Mouse (Mus musculus): ENCODE results near the gene Plac9a. TPM values are rescaled to one million over a fixed set of nuclear protein-coding genes. Genes with fewer than 3 reads are reported as not detected.

The Plac9a gene
- polyA plus RNA-seq, 1 experiment, result not detected

DNA sequence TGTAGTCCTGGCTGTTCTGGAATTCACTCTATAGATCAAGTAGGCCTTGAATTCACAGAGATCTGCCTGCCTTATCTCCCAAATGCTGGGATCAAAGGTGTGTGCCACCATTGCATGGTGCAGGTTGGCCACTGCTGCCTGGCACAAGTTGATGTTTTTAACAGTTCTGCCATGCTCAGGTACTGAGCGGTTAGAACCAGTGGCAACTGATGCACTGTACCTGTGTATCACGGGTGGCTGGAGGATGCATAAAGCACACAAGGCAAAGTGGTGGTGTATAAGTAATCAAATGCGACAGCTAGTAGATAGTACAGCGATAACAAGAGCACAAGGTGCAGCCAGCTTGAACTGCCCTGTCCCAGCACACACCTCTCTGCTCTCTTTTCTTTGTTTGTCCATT is 58.5 kb downstream of the Plac9a start:
- no peaks in the 10 kb centered on the region for H3K27me3 ChIP-seq (ENCODE audit: control insufficient read depth, insufficient read depth, low read length)
- no peaks in the 10 kb centered on the region for H3K36me3 ChIP-seq (ENCODE audit: control insufficient read depth, insufficient read depth, low read length)
- peaks cover 7% of the 10 kb centered on the region for H3K4me1 ChIP-seq (replicated peaks; ENCODE audit: control insufficient read depth, insufficient read depth, low read length)
- H3K4me3 ChIP-seq (ENCODE audit: control insufficient read depth, insufficient read depth, low read length), result no peak overlapping the region
- DNase-seq, result no peak
- whole genome bisulfite sequencing, result 97% methylated on average over 4 of the region's 4 CpGs
- TF ChIP-seq CTCF (IDR thresholded peaks at IDR 0.05; ENCODE audit: borderline replicate concordance, control insufficient read depth, extremely low read depth, insufficient read depth, low read length, poor library complexity) (no peak), POLR2A (IDR thresholded peaks at IDR 0.05; ENCODE audit: control insufficient read depth, extremely low read depth, insufficient read depth, low read length, poor library complexity) (no peak)
- H3K27ac ChIP-seq (ENCODE audit: control insufficient read depth, insufficient read depth, low read length), result no peak overlapping the region

DNA sequence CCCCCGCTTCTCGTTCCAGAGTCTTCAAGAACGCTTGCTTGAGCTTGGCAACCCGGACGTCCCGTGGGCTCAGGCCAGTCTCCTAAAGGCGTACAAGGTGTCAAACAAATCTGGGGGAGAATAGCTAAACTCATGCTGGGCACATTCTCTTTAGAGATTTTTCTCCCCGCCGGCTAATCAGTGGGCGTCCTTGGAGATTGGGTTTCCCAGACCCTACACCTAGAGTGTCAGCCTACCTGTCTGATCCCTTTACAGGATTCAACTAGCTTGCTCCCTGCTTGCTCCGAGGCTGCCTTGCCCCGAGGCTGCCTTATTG is 60.3 kb downstream of the Plac9a start:
- Histone ChIP-seq H3K27me3 (ENCODE audit: control insufficient read depth, insufficient read depth, low read length) (no peaks in the 10 kb centered on the region), H3K4me1 (replicated peaks; ENCODE audit: control insufficient read depth, insufficient read depth, low read length) (peaks cover 7% of the 10 kb centered on the region), H3K4me3 (ENCODE audit: control insufficient read depth, insufficient read depth, low read length) (peak overlapping the region; percentile 89), H3K36me3 (ENCODE audit: control insufficient read depth, insufficient read depth, low read length) (no peaks in the 10 kb centered on the region), H3K27ac (ENCODE audit: control insufficient read depth, insufficient read depth, low read length) (peak overlapping the region; percentile 35; the same call in 1 of the 2 replicates)
- DNase-seq, result peak; percentile 15
- TF ChIP-seq POLR2A (IDR thresholded peaks at IDR 0.05; ENCODE audit: control insufficient read depth, extremely low read depth, insufficient read depth, low read length, poor library complexity), result no peak
- no peak for TF ChIP-seq CTCF (IDR thresholded peaks at IDR 0.05; ENCODE audit: borderline replicate concordance, control insufficient read depth, extremely low read depth, insufficient read depth, low read length, poor library complexity)
- WGBS, result 6% methylated on average over 12 of the region's 12 CpGs

- H3K4me3 ChIP-seq (ENCODE audit: control insufficient read depth, insufficient read depth, low read length), result peak within 1 kb of the TSS; percentile 89
- peak within 1 kb of the TSS; percentile 35; the same call in 1 of the 2 replicates for H3K27ac ChIP-seq (ENCODE audit: control insufficient read depth, insufficient read depth, low read length)
- under 1% methylated on average over 54 of the region's 54 CpGs for WGBS
- no peaks in the 10 kb centered on the region for H3K36me3 ChIP-seq (ENCODE audit: control insufficient read depth, insufficient read depth, low read length)
- DNase-seq, result peak; percentile 96
- H3K4me1 ChIP-seq (replicated peaks; ENCODE audit: control insufficient read depth, insufficient read depth, low read length), result peaks cover 7% of the 10 kb centered on the region
- no peaks in the 10 kb centered on the region for H3K27me3 ChIP-seq (ENCODE audit: control insufficient read depth, insufficient read depth, low read length)
- TF ChIP-seq POLR2A (IDR thresholded peaks at IDR 0.05; ENCODE audit: control insufficient read depth, extremely low read depth, insufficient read depth, low read length, poor library complexity) (peak; percentile 64; the same call in 1 of the 2 replicates), CTCF (IDR thresholded peaks at IDR 0.05; ENCODE audit: borderline replicate concordance, control insufficient read depth, extremely low read depth, insufficient read depth, low read length, poor library complexity) (0 out of 2 replicates have a peak, but pooled peaks have one; percentile 56)
These were observed 60.8 kb downstream of the Plac9a start, which contains the start of gene Anxa11 for GRCm38 (mm10) chr14:25841991-25842687. TSS of gene Anxa11 (plus strand) at chr14:25842156.

- H3K4me1 ChIP-seq (replicated peaks; ENCODE audit: control insufficient read depth, insufficient read depth, low read length), result peaks cover 7% of the 10 kb centered on the region
- H3K36me3 ChIP-seq (ENCODE audit: control insufficient read depth, insufficient read depth, low read length), result no peaks in the 10 kb centered on the region
- WGBS, result under 1% methylated on average over 4 of the region's 4 CpGs
- TF ChIP-seq CTCF (IDR thresholded peaks at IDR 0.05; ENCODE audit: borderline replicate concordance, control insufficient read depth, extremely low read depth, insufficient read depth, low read length, poor library complexity) (no peak), POLR2A (IDR thresholded peaks at IDR 0.05; ENCODE audit: control insufficient read depth, extremely low read depth, insufficient read depth, low read length, poor library complexity) (no peak)
- H3K27ac ChIP-seq (ENCODE audit: control insufficient read depth, insufficient read depth, low read length), result no peak overlapping the region
- H3K27me3 ChIP-seq (ENCODE audit: control insufficient read depth, insufficient read depth, low read length), result no peaks in the 10 kb centered on the region
- no peak for DNase-seq
- H3K4me3 ChIP-seq (ENCODE audit: control insufficient read depth, insufficient read depth, low read length), result no peak overlapping the region; the same call in 1 of the 2 replicates
These were observed 61.3 kb downstream of the Plac9a start for GRCm38 (mm10) chr14:25841579-25841978.

DNA sequence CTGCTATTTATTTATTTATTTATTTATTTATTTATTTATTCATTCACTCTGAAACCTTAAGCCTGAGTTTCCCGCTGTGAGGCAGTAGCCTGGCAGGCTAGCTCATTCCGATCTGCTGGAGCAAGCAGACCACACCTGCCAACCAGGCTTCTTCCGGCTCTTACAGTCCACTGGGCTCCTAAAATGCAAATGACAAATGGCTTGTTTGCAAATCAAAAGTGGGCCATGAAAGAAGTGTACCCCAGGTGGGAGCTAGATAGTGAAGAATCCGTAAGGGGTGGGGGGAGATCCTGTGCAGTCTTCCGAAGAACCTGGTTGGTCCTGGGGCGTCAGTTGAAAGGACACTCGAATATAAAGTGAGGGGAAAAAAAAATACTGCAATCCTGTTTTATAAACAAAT is 61.9 kb downstream of the Plac9a start:
- no peak overlapping the region for H3K27ac ChIP-seq (ENCODE audit: control insufficient read depth, insufficient read depth, low read length)
- 88% methylated on average over 7 of the region's 7 CpGs for WGBS
- no peak for DNase-seq
- no peak overlapping the region for H3K4me3 ChIP-seq (ENCODE audit: control insufficient read depth, insufficient read depth, low read length)
- no peaks in the 10 kb centered on the region for H3K36me3 ChIP-seq (ENCODE audit: control insufficient read depth, insufficient read depth, low read length)
- no peaks in the 10 kb centered on the region for H3K27me3 ChIP-seq (ENCODE audit: control insufficient read depth, insufficient read depth, low read length)
- H3K4me1 ChIP-seq (replicated peaks; ENCODE audit: control insufficient read depth, insufficient read depth, low read length), result peaks cover 7% of the 10 kb centered on the region
- TF ChIP-seq POLR2A (IDR thresholded peaks at IDR 0.05; ENCODE audit: control insufficient read depth, extremely low read depth, insufficient read depth, low read length, poor library complexity) (no peak), CTCF (IDR thresholded peaks at IDR 0.05; ENCODE audit: borderline replicate concordance, control insufficient read depth, extremely low read depth, insufficient read depth, low read length, poor library complexity) (no peak)

GRCm38 (mm10) chr14:25839791-25840190 is 63.1 kb downstream of the Plac9a start:
- Histone ChIP-seq H3K36me3 (ENCODE audit: control insufficient read depth, insufficient read depth, low read length) (no peaks in the 10 kb centered on the region), H3K4me1 (replicated peaks; ENCODE audit: control insufficient read depth, insufficient read depth, low read length) (peaks cover 7% of the 10 kb centered on the region), H3K27me3 (ENCODE audit: control insufficient read depth, insufficient read depth, low read length) (no peaks in the 10 kb centered on the region), H3K4me3 (ENCODE audit: control insufficient read depth, insufficient read depth, low read length) (no peak overlapping the region), H3K27ac (ENCODE audit: control insufficient read depth, insufficient read depth, low read length) (no peak overlapping the region)
- no peak for DNase-seq
- TF ChIP-seq CTCF (IDR thresholded peaks at IDR 0.05; ENCODE audit: borderline replicate concordance, control insufficient read depth, extremely low read depth, insufficient read depth, low read length, poor library complexity) (no peak), POLR2A (IDR thresholded peaks at IDR 0.05; ENCODE audit: control insufficient read depth, extremely low read depth, insufficient read depth, low read length, poor library complexity) (no peak)
- WGBS, result 84% methylated on average over 7 of the region's 7 CpGs

Data from thymus, adult 2 months (tissue).